Mouse (Mus musculus) bone marrow, adult 2 months (tissue): ENCODE results near the gene Csnk1e.

Experiments
- CTCF ChIP-seq: fragments of 200-500 bp; IDR thresholded peaks from 2 replicates; pipeline ENCODE4 v1.5.1; 2011; ENCODE audit warnings: low read length, control low read depth; ENCODE audit not compliant: control insufficient read depth, insufficient read depth
- POLR2A ChIP-seq: fragments of 200-500 bp; IDR thresholded peaks from 2 replicates; pipeline ENCODE4 v1.6.1; 2011; ENCODE audit warnings: low read depth, mild to moderate bottlenecking, control low read depth, low read length, borderline replicate concordance; ENCODE audit not compliant: control insufficient read depth

GRCm38 (mm10) chr15:79404277-79404676 is 51.1 kb downstream of the Csnk1e start:
- no peak for TF ChIP-seq CTCF
- TF ChIP-seq POLR2A = no peak
